Mouse (Mus musculus) right cerebral cortex, postnatal 10 days (tissue): Measurements from ENCODE around the gene Ttc39a.
"Not testable (repeated sequence)": the region's sequence is repeated elsewhere in the genome, so short reads cannot be mapped to it uniquely, and the experiment has no call there.

ENCODE experiments used
- DNase-seq, 2 experiments: peaks; one replicate each; pipeline ENCODE4 v3.0.0; 2021; ENCODE audit warnings: low spot score in 2 of 2

The Ttc39a gene

DNA sequence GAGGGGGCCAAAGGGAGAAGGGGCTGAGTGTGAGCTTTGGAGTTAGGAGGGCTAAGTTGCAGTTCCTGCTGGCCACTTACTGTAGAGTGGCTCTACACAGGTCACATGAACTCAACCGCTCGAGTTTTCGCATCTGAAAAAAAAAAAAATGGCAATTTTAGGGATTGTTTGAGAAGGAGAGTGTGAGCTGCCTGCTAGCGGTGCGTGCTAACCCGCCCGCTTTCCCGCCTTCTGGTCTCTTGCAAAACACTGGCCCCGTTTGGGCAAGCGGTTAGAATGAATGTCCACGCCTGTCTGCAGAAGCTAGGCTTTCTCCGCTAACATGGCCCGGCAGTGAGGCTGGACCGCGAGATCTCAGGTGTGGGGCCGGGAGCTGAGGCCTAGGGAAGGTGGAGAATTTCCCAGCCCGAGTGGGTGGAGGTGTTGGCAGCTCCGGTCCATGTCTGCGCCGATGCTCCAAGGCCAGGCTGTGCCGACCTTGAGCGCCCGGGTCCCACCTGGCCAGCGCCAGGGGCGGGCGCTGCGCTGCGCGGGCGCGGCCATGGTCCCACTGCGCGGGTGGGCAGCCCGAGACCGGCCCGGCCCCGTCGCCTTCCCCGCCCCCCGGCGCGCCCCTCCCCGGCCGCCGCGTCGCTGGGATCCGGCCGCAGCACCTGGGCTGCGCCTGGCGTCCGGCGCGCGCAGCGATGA lies at the start of gene Ttc39a:
TSS of gene Ttc39a (plus strand) at position 138 of the 690 bp plus-strand sequence.
- DNase-seq: peak; percentile 40 to 44

DNA sequence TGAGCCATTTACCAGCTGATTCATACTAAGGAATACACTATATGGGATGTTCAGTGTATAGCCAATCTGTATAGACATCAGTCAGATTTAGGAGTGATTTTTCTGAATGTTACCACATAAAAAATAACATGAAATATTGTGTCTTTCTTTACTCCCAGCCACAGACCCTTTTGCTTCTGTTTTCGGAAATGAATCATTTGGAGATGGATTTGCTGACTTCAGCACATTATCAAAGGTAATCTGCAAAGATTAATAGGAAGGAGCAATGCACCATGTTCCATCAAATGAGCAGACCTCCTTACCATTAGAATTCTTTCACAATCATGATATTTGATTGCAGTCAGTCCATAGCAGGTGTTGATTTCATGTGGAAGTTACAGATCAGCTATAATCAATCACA lies 28.3 kb upstream of the Ttc39a start:
- no peak for DNase-seq

DNA sequence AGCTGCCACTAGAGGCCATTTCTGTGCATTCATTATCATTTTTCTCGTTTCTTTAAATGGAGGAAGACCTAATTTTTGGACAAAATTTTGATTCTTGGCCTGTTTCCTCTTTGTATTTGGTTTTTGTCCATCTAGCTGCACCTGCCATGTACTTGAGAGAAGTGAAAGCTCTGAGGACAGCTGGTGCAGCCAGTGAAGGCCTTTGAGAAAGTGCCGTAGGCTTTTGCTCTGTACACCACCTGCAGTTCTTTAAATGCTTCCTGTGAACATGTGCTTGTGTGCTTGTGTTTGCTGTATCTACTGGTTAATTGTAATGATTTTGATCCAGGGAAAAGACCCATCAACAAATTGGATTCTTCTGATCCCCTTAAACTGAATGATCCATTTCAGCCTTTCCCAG lies 24.0 kb upstream of the Ttc39a start:
- DNase-seq: no peak

DNA sequence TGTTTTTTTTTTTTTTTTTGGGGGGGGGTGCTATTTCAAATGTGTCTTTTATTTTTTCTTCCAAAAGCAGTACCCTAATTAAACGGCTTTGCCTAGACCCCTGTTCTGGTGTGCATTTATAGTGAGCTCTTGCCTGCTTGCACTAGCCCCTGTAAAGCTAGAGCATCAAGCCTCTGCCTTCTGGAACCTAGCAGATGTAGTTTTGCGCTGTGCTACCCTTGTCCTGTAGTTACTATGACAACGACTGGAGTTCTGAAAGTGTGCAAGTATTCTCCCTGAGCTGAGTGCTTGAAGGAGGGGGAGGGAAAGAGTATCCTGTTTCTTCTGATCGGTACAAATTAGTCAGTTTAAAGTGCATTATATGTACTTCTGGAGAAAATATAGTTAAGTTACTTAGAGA lies 20.8 kb upstream of the Ttc39a start:
- DNase-seq: no peak

DNA sequence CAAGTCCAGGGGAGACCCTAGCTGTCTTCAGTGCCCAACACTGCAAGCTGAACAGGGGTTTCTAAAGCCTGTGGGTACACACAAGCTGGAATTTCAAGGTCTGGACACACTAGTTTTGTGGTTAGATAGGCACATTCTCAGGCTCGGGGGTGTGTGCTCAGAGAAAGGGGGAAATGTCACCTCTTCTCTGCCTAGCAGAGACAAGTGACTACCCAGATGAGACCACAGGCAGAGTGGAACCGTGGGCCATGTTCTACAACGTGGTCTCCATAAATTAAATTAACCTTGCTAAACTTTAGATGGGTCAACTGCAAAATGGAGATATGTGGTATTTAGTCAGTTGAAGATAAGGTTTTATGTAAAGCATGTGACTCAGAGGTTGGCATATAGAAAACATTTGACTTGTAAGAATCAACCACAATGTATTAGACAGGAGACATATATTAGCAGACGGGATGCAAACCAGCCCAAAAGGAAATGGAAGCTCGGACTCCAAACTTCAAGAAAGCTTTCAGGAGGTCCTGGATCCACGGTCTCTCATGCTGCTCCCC lies 13.1 kb upstream of the Ttc39a start:
- DNase-seq: no peak

DNA sequence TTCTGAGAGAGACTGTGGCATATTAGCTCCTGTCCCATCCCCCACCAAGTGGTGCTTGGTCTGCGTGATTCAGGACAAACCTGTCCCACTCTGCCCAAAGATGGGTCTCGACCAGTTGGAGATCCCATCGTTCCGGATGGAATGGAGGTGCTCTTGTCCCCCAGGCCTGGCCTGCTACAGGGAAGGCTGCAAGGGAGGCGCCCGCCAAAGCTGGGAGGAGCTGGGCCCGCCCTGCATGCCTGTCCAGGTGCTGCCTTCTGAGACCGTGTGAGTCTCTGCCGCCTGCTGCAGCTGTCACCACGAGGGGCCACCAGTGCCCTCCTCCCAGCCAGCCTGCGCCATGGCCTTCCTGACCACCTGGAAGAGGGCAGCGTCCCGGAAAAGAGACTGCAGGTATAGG lies 12.5 kb upstream of the Ttc39a start:
- DNase-seq: no peak

DNA sequence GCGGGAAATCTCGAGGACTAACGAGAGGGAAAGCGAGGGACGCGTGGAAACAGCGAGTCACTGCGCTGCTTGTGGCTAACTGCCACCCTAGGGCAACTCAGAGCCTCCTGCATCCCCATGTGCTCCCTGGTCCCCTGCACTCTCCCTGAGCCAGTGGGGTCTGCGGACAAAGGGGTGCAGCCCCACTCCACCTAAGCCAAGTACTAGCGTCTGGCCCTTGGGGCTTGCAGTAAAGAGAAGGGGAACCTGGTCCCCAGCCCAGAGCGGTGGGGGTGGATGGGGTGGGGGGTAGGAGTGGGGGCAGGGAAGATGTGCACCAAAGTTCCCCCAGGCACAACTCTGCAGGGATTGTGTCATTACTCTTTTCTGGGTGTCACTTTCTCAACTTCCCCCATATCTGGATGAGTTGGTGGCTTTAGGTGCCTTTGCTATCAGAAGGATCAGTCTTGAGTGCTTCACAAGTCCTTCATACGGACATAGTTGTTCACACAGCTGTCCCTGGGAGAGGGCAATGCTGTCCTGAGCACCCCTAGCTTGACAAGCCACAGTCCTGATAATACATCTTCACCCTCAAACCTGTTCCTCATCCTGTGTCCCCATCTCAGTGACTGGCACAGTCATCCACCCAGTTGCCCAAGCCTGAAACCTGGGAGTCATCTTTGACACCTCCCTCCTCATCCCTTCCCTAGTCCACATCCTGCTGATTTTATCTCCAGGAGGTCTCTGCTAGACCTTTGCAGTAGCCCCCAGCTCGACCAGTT lies 11.9 kb upstream of the Ttc39a start:
- DNase-seq: no peak

DNA sequence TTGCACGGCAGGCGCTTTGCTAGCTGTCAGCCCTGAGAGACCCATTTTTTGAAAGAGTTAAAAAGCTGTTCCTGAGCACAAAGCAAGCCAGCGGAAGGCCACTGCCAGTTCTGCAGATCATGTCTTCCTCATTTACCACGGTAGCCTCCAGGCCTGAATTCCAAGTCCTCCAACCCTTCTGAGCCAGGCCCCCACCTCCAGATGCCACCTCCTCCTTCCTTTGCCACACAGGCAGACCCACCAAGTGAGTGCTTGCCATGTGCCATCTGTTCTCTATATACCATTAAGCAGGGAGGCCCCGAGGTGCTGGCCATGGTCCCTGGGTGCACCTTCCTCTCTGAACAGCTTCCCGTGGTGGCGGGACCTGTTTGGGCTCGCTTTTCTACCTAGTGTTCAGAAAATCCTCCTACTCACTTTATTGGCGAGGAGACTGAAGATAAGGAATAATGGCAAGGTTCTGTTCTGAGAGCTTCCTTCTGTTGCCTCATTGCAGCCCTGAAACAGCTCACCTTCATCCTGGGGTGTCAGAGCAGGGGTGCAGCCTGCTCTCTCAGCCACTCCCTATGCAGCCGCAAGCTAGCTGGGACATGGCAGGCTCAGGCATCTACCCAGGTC lies 6.0 kb upstream of the Ttc39a start:
- DNase-seq: no peak

DNA sequence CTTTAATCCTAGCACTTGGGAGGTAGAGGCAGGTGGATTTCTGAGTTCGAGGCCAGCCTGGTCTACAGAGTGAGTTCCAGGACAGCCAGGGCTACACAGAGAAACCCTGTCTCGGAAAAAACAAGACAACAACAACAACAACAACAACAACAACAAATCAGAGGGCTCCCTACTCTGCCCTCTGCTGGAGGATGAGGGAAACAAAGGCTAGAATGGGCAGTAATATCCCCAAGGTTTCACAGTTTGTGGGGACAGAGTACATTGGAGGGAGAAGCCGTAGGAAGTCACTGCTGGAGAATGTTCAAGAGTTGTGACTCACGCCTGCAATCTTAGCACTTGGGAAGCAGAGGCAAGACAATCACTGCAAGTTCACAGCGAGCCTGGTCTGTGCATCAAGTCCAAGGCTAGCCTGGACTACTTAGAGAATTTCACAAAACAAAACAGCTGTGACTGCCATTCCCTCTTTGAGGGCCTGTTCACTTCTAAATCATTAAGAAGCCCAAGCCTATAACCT lies 5.2 kb upstream of the Ttc39a start:
- no peak for DNase-seq

DNA sequence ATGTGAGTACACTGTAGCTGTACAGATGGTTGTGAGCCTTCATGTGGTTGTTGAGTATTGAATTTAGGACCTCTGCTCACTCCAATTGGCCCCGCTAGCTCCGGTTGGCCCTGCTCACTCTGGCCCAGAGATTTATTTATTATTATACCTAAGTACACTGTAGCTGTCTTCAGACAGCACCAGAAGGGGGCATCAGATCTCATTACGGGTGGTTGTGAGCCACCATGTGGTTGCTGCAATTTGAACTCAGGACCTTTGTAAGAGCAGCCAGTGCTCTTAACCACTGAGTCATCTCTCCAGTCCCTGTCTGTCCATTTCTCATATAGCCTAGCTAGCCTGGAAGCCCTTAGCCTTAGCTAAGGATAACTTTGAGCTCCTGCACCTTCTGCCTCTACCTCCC lies 1.5 kb upstream of the Ttc39a start:
- not testable (repeated sequence) for DNase-seq

DNA sequence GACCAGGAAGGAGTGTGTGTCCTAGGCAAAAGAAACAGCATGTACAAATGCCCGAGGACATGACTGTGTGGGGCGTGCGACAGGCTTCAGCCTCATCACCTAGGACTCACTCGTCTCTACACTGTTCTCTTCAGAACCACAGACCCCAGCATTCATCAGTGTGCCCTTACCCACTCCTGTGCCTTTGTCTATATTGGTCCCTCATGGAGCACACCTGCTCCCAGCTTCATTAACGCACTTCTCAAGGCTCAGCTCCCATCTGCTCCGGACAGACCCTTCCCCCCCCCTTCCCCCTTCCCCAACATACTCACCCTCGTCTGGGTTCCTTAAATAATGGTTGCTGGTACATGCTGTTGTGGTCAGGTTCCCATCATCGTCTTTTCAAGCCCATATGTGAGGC lies 1.0 kb upstream of the Ttc39a start:
- no peak for DNase-seq

DNA sequence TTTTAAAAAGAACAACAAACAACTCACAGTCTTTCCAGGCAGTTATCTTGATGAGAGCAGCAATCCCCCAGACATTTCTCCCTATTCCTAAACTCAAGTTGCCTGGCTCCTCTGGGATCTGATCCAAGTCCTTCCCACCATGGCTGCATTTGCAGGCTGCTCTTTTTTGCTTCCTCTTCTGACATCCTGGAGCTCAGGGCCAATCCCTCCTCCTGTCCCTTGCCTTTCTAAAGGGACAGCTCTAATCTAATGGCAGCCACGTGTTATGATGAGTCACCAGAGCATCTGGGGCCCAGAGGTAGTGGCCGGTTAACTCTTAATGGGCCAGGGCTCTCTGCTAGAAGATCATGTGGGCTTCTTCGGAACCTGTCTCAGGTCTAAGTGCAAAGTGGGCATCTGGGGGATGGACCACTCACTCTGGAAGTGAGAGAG lies 353 bp upstream of the Ttc39a start:
- DNase-seq: peak; percentile 65 to 66

DNA sequence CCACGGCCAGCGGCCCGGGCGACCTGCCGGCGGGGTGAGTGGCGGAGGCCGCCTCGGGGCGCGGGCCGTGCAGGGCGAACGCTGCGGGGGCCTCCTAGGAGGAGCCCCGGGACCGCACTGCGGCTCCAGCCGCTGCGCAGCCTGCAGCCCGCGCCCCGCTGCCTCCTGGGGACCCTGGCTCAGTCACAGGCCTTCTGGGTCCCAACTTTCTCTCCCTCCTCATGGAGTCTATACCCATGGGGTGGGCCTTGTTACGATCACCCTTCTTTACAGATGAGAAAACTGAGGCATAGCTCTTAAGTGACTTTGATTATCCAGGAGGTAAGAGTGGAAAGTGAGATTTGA lies 725 bp downstream of the Ttc39a start:
- DNase-seq: no peak

DNA sequence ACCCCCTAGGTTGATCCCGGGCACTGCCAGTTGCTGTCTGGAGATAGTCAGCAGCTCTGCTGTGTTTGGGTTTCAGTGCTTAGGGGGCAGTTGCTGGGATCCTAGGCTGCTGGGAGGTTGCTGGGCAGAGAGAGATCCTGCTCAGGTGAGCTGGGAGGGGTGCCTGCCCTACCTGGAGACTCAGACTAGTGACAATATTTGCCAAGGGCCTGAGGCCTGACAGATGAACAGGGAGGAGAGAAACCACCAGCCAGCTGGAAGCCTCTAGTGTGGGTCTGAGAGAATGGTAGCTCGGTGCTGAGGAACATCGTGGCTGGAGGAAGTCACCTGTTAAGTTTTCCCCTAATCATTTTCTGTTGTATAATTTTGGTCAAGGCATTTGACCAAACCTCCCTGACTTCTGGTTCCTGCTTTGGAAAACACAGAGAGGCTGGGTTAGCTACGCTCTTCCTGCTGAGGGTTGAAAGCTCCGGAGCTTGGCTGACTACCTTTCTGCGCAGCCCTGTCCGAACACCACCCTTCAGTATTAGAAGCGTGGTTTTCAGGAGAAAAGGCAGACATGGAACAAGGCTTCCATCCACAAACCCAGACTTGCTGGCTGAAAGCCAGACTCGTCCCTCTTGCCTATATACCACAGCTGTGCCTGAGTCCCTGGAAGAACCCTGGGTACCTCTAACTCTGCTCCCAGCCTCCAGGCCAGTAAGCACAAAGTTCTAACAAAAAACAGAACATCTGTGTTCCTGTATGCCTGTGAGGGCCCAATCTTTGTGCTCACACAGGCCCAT lies 1.5 kb downstream of the Ttc39a start:
- no peak for DNase-seq

DNA sequence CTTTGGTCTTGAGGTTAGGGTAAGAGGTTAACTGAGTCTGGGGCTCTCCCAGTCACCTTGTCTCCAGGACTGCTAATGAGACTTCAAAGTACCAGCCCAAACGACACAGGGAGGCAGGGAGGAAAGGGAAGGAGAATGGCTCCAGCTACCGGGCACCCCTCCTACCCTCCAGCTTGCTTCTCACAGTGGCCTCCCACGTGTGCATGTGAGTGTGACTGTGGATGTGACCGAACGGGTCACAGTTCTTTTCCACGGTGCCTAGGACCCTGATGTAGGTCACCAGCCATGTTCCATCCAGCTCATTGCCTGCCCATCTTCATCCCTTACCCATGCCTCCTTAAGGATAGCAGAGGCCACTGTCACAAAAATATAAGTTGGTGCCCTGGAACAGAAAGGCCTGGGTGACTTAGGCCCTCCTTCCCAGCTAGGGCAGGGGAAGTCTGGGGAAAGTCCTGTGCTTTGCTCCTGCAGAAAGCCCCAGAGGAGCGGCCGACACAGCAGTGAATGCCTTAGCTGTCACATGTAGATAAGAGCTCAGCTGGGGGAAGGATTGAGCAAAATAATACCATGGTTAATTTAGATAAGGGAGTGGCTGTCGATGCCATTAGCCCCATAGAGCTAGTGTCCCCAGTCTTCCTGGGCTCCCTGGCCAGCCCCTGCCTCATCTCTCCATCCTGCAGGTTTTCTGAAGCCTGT lies 4.4 kb downstream of the Ttc39a start:
- DNase-seq: no peak

DNA sequence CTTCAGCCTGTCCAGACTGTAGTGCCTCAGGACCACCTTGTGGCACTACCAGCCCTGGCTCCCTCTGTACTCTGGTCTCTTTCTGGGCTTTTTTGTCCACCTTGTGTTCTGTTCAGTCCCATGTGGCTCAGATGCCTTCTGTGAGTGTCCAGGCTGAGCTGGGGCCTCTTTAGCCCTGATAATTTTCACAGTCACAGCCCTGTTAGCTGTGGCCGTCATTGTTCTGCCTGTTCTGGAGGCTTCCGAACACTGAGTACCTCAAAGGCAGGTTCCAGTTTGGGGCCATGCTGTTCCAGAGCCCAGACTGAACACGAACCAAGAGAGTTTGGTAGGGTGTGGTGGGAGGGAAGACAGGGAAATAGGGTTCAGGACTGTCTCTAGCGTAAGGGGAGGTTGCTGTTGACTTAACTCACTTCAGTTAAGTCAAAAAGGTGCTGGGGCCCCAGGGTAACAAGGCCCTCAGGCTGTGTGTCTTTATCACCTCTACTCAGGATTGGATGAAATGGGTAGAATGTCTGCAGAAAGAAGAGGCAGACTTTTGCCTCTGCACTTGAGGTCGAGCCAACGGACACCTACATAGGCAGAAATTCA lies 5.0 kb downstream of the Ttc39a start:
- DNase-seq: no peak

DNA sequence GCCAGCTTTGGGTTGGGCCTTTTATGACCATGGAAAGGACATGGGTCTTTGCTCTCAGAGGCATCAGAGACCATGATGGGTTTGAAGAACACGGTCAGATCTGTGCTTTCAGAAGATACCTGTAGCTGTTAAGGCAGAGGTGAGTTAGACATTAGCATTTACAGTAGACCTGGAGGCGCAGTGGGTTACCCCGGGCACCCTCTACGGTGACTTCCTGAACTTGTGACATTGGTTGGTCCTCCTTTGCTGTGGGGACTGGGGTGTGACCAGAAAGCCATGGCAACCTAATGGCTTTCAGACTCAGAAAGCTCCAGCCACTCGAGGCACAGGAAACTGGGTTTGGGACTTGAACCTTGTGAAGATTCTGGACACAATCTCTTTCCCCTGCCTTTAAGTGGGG lies 5.8 kb downstream of the Ttc39a start:
- no peak for DNase-seq

DNA sequence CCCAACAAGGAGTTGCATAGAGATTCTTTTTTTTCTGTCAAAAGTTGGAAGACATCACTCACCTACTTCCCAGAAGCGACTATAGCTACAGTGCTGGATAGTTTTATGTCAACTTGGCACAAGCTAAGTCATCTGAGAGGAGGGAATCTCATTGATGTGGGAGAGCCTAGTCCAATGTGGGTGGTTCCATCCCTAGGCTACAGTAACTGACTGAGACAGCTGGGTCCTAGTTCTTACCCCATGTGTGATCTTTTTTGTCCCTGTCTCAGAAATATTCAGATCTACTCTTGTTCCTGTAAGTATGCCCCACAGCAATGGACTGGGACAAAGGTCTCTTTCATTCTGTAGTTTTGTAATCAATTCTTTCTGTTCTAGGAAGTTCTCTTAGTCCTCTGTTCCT lies 11.6 kb downstream of the Ttc39a start:
- DNase-seq: no peak

DNA sequence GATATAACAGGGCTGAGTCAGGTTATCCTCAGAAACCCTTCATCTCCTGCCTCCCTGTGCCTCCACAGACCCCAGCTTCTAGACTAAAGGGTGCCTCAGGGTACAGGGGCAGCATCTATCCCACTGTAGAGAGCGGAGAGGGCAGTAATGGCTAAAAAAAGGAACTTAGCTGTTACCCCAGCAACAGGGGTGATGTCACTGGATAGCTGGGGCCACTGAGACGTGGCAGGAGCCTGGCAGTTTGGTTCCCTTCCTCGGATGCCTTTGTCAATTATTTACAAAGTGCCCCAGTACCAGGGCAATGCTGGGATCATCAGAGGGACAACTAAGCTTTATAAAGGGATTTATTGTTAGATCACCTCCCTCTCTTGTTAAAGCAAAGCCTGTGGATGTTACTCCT lies 12.6 kb downstream of the Ttc39a start:
- no peak for DNase-seq

DNA sequence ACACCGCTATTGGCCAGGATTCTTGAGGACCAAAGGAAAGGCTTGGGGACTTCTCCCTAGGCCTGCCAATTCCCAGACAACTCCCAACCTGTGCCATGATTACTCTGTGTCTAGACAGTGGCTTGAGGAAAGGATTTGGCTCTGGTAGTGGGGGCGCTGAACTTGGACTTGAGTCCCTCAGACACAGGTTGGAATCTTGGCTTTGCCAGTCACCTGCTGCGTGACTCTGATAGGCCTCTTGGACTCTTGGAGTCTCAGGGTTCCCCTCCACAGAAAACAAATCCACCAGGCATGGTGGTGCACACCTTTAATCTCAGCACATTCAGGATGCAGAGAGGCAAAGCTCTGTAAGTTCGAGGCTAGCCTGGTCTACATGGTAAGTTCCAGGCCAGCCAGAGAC lies 13.1 kb downstream of the Ttc39a start:
- DNase-seq: no peak
